Mouse (Mus musculus) thymus, adult 2 months (tissue): ENCODE measurements at regions not wholly inside any gene's neighbourhood (a gene's known extent, or its start where the extent isn't known, plus 50 kb on each side); places are given as distances from the start of the nearest gene placed in this dataset.

Experiments used
- CTCF ChIP-seq: fragments of 200-500 bp; IDR thresholded peaks from 2 replicates; pipeline ENCODE4 v1.5.1; 2012; ENCODE audit warnings: mild to moderate bottlenecking, control low read depth, low read length, moderate library complexity, borderline replicate concordance; ENCODE audit not compliant: control insufficient read depth, poor library complexity, insufficient read depth; ENCODE audit errors: extremely low read depth
- POLR2A ChIP-seq: fragments of 200-500 bp; IDR thresholded peaks from 2 replicates; pipeline ENCODE4 v1.6.1; 2012; ENCODE audit warnings: mild to moderate bottlenecking, low read length, control low read depth, moderate library complexity; ENCODE audit not compliant: control insufficient read depth, poor library complexity, insufficient read depth; ENCODE audit errors: extremely low read depth

GRCm38 (mm10) chr12:69460552-69461079 lies 88.4 kb upstream of the Gm9887 start:
- TF ChIP-seq CTCF (no peak), POLR2A (no peak)
